Mouse (Mus musculus): ENCODE results near the gene Ykt6. TPM values are rescaled to one million over a fixed set of nuclear protein-coding genes. Genes with fewer than 3 reads are reported as not detected.

Gene Ykt6
- 89.7 TPM for polyA plus RNA-seq (2012; fragmentation: generic; extraction: Trizol)

DNA sequence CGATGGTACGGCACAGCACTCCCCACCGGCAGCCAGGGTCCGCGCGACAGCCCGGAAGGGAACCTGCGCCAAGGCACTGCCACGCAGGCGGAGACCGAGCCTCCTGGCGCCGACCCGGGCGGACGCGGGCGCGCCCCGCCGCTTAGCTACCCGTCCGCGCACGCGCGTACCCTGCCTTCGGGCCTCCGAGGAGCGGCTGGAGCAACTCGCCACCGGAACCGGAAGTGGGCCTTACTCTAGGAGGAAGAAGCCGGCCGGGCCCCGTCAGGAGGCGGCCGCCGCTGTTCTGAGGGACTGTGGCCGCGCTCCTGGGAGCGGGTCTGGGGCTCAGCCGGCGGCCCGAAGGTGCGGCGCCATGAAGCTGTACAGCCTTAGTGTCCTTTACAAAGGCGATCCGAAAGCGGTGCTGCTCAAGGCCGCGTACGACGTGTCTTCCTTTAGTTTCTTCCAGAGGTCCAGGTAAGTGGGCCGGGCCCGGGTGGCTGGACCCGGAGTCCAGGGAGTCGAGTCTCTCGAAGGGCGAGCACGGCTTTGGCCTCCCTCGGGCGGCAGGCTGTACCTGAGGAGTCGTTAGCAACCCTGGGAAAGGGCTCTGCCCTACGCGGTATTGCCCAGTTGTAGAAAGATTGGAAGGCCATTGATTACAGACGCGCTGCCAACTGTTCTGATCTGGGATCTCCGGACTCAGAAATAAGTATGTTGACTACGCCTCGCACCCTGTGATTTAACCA, at the start of gene Ykt6:
Gene Ykt6, plus strand, starts transcription at position 148 of the 731 bp plus-strand sequence.
- H3ac ChIP-seq (ENCODE audit: control insufficient read depth, insufficient read length), result peak within 1 kb of the TSS; percentile 85
- peak within 1 kb of the TSS; percentile 84 for H3K4me3 ChIP-seq
- H3K36me3 ChIP-seq (ENCODE audit: control insufficient read depth, insufficient read depth), result peaks cover 3% of the 10 kb centered on the region
- peaks cover 37% of the 10 kb centered on the region for H3K79me2 ChIP-seq (ENCODE audit: control insufficient read depth, insufficient read depth)
- TF ChIP-seq USF1 (IDR thresholded peaks at IDR 0.05; ENCODE audit: low read depth) (no peak), TCF3 (IDR thresholded peaks at IDR 0.05; ENCODE audit: insufficient read length, low read depth) (no peak), MYOD1 (IDR thresholded peaks at IDR 0.05; ENCODE audit: control insufficient read depth in 1 of 3, insufficient read length in 2 of 3, low read depth in 2 of 3) (no peak), POLR2A (IDR thresholded peaks at IDR 0.05; ENCODE audit: insufficient read length, low read depth) (peak; percentile 98), CEBPB (IDR thresholded peaks at IDR 0.05; ENCODE audit: insufficient read depth, poor library complexity, severe bottlenecking) (no peak), REST (IDR thresholded peaks at IDR 0.05; ENCODE audit: insufficient read depth, insufficient read length) (no peak), POLR2AphosphoS2 (IDR thresholded peaks at IDR 0.05; ENCODE audit: insufficient read length, low read depth) (peak; percentile 93), SRF (IDR thresholded peaks at IDR 0.05; ENCODE audit: control insufficient read depth, insufficient read length, low read depth) (no peak), E2F4 (IDR thresholded peaks at IDR 0.05; ENCODE audit: insufficient read depth) (no peak)
- H3K4me2 ChIP-seq (ENCODE audit: low read depth), result peak within 1 kb of the TSS; percentile 99
- no peaks in the 10 kb centered on the region for H3K27me3 ChIP-seq (ENCODE audit: control insufficient read depth, insufficient read depth, insufficient read length)

DNA sequence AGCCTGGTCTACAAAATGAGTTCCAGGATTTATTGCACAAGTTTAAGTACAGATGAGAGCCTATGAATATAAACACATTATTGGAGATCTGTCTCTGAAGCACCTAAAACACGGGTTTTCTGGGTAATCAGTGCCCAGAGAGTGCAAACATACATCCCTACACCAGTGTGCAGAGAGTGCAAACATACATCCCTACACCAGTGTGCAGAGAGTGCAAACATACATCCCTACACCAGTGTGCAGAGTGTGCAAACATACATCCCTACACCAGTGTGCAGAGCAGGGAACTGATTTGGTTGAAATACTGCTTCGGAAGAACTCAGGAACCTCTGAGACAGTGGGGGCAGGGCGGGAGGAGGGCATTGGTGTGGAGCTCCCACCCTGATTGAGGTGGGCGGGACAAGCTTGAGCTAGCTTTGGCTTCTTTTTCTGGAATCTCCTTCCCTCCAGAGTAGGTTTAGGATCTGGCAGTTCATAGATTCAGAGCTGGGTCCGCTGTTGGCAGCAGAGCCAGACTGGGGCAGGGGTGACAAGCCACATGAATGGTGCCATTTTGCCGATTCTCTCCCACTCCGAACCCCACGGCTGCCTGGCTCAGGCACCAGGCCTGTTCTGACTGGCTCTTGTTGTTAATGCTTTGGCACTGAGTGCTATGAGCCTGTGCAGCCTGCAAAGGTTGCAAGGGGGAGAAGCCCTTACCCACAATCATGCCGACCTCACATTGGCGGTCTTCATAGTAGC, 49.5 kb upstream of the Ykt6 start:
- Histone ChIP-seq H3K36me3 (ENCODE audit: control insufficient read depth, insufficient read depth) (no peaks in the 10 kb centered on the region), H3K27me3 (ENCODE audit: control insufficient read depth, insufficient read depth, insufficient read length) (peaks cover 19% of the 10 kb centered on the region), H3ac (ENCODE audit: control insufficient read depth, insufficient read length) (no peak overlapping the region), H3K4me2 (ENCODE audit: low read depth) (no peak overlapping the region), H3K4me3 (no peak overlapping the region), H3K79me2 (ENCODE audit: control insufficient read depth, insufficient read depth) (no peaks in the 10 kb centered on the region)
- TF ChIP-seq MAX (IDR thresholded peaks at IDR 0.05; ENCODE audit: low read depth), result no peak

DNA sequence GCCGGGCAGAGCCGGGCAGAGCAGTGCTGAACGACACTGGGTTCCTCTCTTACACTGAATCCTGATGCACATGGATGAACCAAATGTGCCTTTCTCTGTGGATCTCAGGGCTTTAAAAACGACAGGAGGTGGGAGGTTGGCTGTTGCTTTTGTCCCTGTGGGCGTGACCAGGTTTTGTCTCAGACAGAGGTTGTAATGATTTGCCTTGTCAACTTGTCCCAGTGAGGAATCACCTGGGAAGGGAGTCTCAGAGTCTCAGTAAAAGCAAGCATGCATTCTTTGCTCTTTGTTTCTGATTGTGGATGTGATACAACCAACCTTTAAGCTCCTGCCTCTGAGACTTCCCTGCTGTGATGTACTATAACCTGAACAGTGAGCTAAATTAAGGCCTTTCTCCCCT, 48.4 kb upstream of the Ykt6 start:
- Histone ChIP-seq H3K4me2 (ENCODE audit: low read depth) (no peak overlapping the region), H3K79me2 (ENCODE audit: control insufficient read depth, insufficient read depth) (no peaks in the 10 kb centered on the region), H3K4me3 (no peak overlapping the region), H3ac (ENCODE audit: control insufficient read depth, insufficient read length) (no peak overlapping the region), H3K27me3 (ENCODE audit: control insufficient read depth, insufficient read depth, insufficient read length) (peaks cover 12% of the 10 kb centered on the region), H3K36me3 (ENCODE audit: control insufficient read depth, insufficient read depth) (no peaks in the 10 kb centered on the region)
- no peak for TF ChIP-seq USF1 (IDR thresholded peaks at IDR 0.05; ENCODE audit: low read depth)
- no peak for TF ChIP-seq MYOG (IDR thresholded peaks at IDR 0.05; ENCODE audit: control insufficient read depth in 1 of 3, insufficient read depth in 1 of 3, insufficient read length in 2 of 3, low read depth in 2 of 3)
- TF ChIP-seq CEBPB (IDR thresholded peaks at IDR 0.05; ENCODE audit: insufficient read depth, poor library complexity, severe bottlenecking), result no peak
- no peak for TF ChIP-seq REST (IDR thresholded peaks at IDR 0.05; ENCODE audit: insufficient read depth, insufficient read length)
- no peak for TF ChIP-seq POLR2A (IDR thresholded peaks at IDR 0.05; ENCODE audit: insufficient read length, low read depth)
- TF ChIP-seq SRF (IDR thresholded peaks at IDR 0.05; ENCODE audit: control insufficient read depth, insufficient read length, low read depth), result no peak
- no peak for TF ChIP-seq POLR2AphosphoS2 (IDR thresholded peaks at IDR 0.05; ENCODE audit: insufficient read length, low read depth)
- TF ChIP-seq MAX (IDR thresholded peaks at IDR 0.05; ENCODE audit: low read depth), result no peak
- TF ChIP-seq TCF3 (IDR thresholded peaks at IDR 0.05; ENCODE audit: insufficient read length, low read depth), result no peak
- no peak for TF ChIP-seq MYOD1 (IDR thresholded peaks at IDR 0.05; ENCODE audit: control insufficient read depth in 1 of 3, insufficient read length in 2 of 3, low read depth in 2 of 3)
- TF ChIP-seq TCF12 (IDR thresholded peaks at IDR 0.05; ENCODE audit: insufficient read depth, poor library complexity, severe bottlenecking), result no peak
- TF ChIP-seq E2F4 (IDR thresholded peaks at IDR 0.05; ENCODE audit: insufficient read depth), result no peak

DNA sequence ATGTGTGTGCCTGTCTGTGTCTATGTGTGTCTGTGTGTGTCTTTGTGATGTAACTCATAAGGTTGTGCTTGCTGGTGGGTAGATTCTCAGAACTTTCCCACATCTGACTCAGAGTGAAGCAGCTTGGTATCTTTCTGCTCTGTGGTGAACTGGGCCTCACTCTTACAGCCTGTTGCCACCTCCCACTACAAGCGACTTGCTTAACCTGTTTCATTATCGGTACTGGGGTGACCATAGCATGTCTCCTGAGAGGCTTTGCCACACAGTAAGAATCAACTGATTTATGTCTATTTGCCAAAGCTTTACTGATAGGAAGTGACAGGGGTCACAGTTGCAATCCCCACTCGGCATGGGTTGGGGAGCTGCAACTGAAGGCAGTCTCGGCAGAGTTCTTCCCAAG, 46.9 kb upstream of the Ykt6 start:
- Histone ChIP-seq H3K36me3 (ENCODE audit: control insufficient read depth, insufficient read depth) (no peaks in the 10 kb centered on the region), H3K4me3 (no peak overlapping the region), H3K79me2 (ENCODE audit: control insufficient read depth, insufficient read depth) (no peaks in the 10 kb centered on the region), H3ac (ENCODE audit: control insufficient read depth, insufficient read length) (no peak overlapping the region), H3K27me3 (ENCODE audit: control insufficient read depth, insufficient read depth, insufficient read length) (peaks cover 9% of the 10 kb centered on the region), H3K4me2 (ENCODE audit: low read depth) (no peak overlapping the region)
- TF ChIP-seq REST (IDR thresholded peaks at IDR 0.05; ENCODE audit: insufficient read depth, insufficient read length), result no peak
- no peak for TF ChIP-seq MYOD1 (IDR thresholded peaks at IDR 0.05; ENCODE audit: control insufficient read depth in 1 of 3, insufficient read length in 2 of 3, low read depth in 2 of 3)
- no peak for TF ChIP-seq USF1 (IDR thresholded peaks at IDR 0.05; ENCODE audit: low read depth)
- no peak for TF ChIP-seq E2F4 (IDR thresholded peaks at IDR 0.05; ENCODE audit: insufficient read depth)
- TF ChIP-seq TCF12 (IDR thresholded peaks at IDR 0.05; ENCODE audit: insufficient read depth, poor library complexity, severe bottlenecking), result no peak
- no peak for TF ChIP-seq SRF (IDR thresholded peaks at IDR 0.05; ENCODE audit: control insufficient read depth, insufficient read length, low read depth)
- TF ChIP-seq POLR2A (IDR thresholded peaks at IDR 0.05; ENCODE audit: insufficient read length, low read depth), result no peak
- TF ChIP-seq CEBPB (IDR thresholded peaks at IDR 0.05; ENCODE audit: insufficient read depth, poor library complexity, severe bottlenecking), result no peak
- no peak for TF ChIP-seq POLR2AphosphoS2 (IDR thresholded peaks at IDR 0.05; ENCODE audit: insufficient read length, low read depth)
- TF ChIP-seq MAX (IDR thresholded peaks at IDR 0.05; ENCODE audit: low read depth), result no peak
- no peak for TF ChIP-seq MYOG (IDR thresholded peaks at IDR 0.05; ENCODE audit: control insufficient read depth in 1 of 3, insufficient read depth in 1 of 3, insufficient read length in 2 of 3, low read depth in 2 of 3)
- TF ChIP-seq TCF3 (IDR thresholded peaks at IDR 0.05; ENCODE audit: insufficient read length, low read depth), result no peak
